Mouse (Mus musculus) hindbrain, embryonic 15.5 days (tissue): ENCODE measurements around the gene Matk. TPM values are rescaled to one million over a fixed set of nuclear protein-coding genes. Genes with fewer than 3 reads are reported as not detected.
A peak's percentile ranks its signal among the peaks of the same experiment; 100 is the strongest.

Experiments
- ATAC-seq: fragments of 200-750 bp; cut with Nextera tagmentation; 2 replicates; pipeline ENCODE4 v1.8.0; 2017; ENCODE audit warnings: low read depth, moderate number of reproducible peaks, moderate TSS enrichment; ENCODE audit not compliant: low FRiP score
- H3K27ac ChIP-seq: fragments of 300-500 bp; sonication (generic); replicated peaks from 2 replicates; pipeline ENCODE4 v1.5.1; 2015; ENCODE audit warnings: mild to moderate bottlenecking, inconsistent platforms
- H3K27me3 ChIP-seq: fragments of 300-500 bp; sonication (generic); 2 replicates; pipeline ENCODE4 v1.6.1; 2015; ENCODE audit warnings: control low read depth, inconsistent platforms
- H3K36me3 ChIP-seq: fragments of 300-500 bp; sonication (generic); 2 replicates; pipeline ENCODE4 v1.6.1; 2015; ENCODE audit warnings: control low read depth, inconsistent platforms
- H3K4me1 ChIP-seq: fragments of 300-500 bp; sonication (generic); replicated peaks from 2 replicates; pipeline ENCODE4 v1.6.1; 2015; ENCODE audit warnings: control low read depth, inconsistent platforms
- H3K4me2 ChIP-seq: fragments of 300-500 bp; sonication (generic); 2 replicates; pipeline ENCODE4 v1.6.1; 2015; ENCODE audit warnings: moderate library complexity, mild to moderate bottlenecking, inconsistent platforms
- H3K4me3 ChIP-seq: fragments of 300-500 bp; sonication (generic); 2 replicates; pipeline ENCODE4 v1.5.1; 2015; ENCODE audit warnings: mild to moderate bottlenecking, inconsistent platforms
- H3K9ac ChIP-seq: fragments of 300-500 bp; sonication (generic); 2 replicates; pipeline ENCODE4 v1.6.1; 2015; ENCODE audit warnings: inconsistent platforms
- H3K9me3 ChIP-seq: fragments of 300-500 bp; sonication (generic); 2 replicates; pipeline ENCODE4 v1.6.1; 2016; ENCODE audit warnings: control low read depth, inconsistent platforms
- WGBS: fragments of 180-500 bp; shearing (Covaris S2); methylation state at CpG from one replicate; pipeline ENCODE4 v1.1.7; 2015; 5-methylcytosine and 5-hydroxymethylcytosine counted together
- polyA plus RNA-seq: library from polyadenylated mRNA; unstranded; fragments of >200 nt; fragmentation: Nextera tagmentation; extraction: Ambion mirVana; gene quantifications from 2 replicates; pipeline ENCODE4 v1.2.1, GENCODE M21; 2015

Matk gene
- polyA plus RNA-seq, 1 experiment from 2014 or later: 49.7 TPM

- H3K36me3 ChIP-seq: no peaks in the 10 kb centered on the region
- ATAC-seq: no peak
- no peak overlapping the region for H3K4me2 ChIP-seq
- H3K9ac ChIP-seq: no peak overlapping the region
- WGBS: 89% methylated on average over 6 of the region's 6 CpGs
- H3K4me1 ChIP-seq: peaks cover 7% of the 10 kb centered on the region; the same call in 1 of the 2 replicates
- H3K27ac ChIP-seq: no peak overlapping the region
- peaks cover 1% of the 10 kb centered on the region; the same call in 1 of the 2 replicates for H3K27me3 ChIP-seq
- no peak overlapping the region for H3K4me3 ChIP-seq
- no peaks in the 10 kb centered on the region for H3K9me3 ChIP-seq
Observed at GRCm38 (mm10) chr10:81245166-81245565, 7.6 kb upstream of the Matk start.

GRCm38 (mm10) chr10:81247804-81248203 lies 4.9 kb upstream of the Matk start:
- Histone ChIP-seq H3K27ac (no peak overlapping the region), H3K4me3 (no peak overlapping the region), H3K9me3 (no peaks in the 10 kb centered on the region), H3K9ac (no peak overlapping the region), H3K4me1 (peaks cover 17% of the 10 kb centered on the region), H3K36me3 (no peaks in the 10 kb centered on the region), H3K27me3 (peaks cover 12% of the 10 kb centered on the region), H3K4me2 (no peak overlapping the region)
- 100% methylated on average over 2 of the region's 2 CpGs for WGBS
- no peak for ATAC-seq

GRCm38 (mm10) chr10:81249442-81249841 lies 3.3 kb upstream of the Matk start:
- H3K4me1 ChIP-seq: peaks cover 24% of the 10 kb centered on the region
- no peak overlapping the region for H3K4me2 ChIP-seq
- no peak overlapping the region for H3K27ac ChIP-seq
- 87% methylated on average over 8 of the region's 8 CpGs for WGBS
- no peak overlapping the region for H3K9ac ChIP-seq
- ATAC-seq: no peak
- H3K4me3 ChIP-seq: no peak overlapping the region
- H3K36me3 ChIP-seq: no peaks in the 10 kb centered on the region
- H3K27me3 ChIP-seq: peaks cover 12% of the 10 kb centered on the region
- H3K9me3 ChIP-seq: no peaks in the 10 kb centered on the region

- peaks cover 44% of the 10 kb centered on the region for H3K4me1 ChIP-seq
- no peak overlapping the region for H3K27ac ChIP-seq
- ATAC-seq: no peak
- H3K9me3 ChIP-seq: no peaks in the 10 kb centered on the region
- H3K27me3 ChIP-seq: peaks cover 41% of the 10 kb centered on the region
- H3K9ac ChIP-seq: no peak overlapping the region
- H3K4me2 ChIP-seq: no peak overlapping the region
- 67% methylated on average over 1 of the region's 1 CpGs for WGBS
- no peak overlapping the region for H3K4me3 ChIP-seq
- H3K36me3 ChIP-seq: no peaks in the 10 kb centered on the region
Observed at GRCm38 (mm10) chr10:81254886-81255285, 2.2 kb downstream of the Matk start.

GRCm38 (mm10) chr10:81257158-81258039 lies 4.7 kb downstream of the Matk start:
- WGBS: 2% methylated on average over 62 of the region's 62 CpGs
- Histone ChIP-seq H3K9ac (peak overlapping the region; percentile 54), H3K36me3 (no peaks in the 10 kb centered on the region; the same call in 1 of the 2 replicates), H3K27ac (no peak overlapping the region), H3K4me1 (peaks cover 38% of the 10 kb centered on the region), H3K4me2 (peak overlapping the region; percentile 91), H3K9me3 (no peaks in the 10 kb centered on the region), H3K4me3 (peak overlapping the region; percentile 55), H3K27me3 (peaks cover 30% of the 10 kb centered on the region)
- no peak for ATAC-seq

- Histone ChIP-seq H3K9me3 (no peaks in the 10 kb centered on the region), H3K4me3 (no peak overlapping the region), H3K4me2 (0 out of 2 replicates have a peak overlapping the region, but pooled peaks have one; percentile 21), H3K4me1 (peaks cover 27% of the 10 kb centered on the region), H3K36me3 (no peaks in the 10 kb centered on the region; the same call in 1 of the 2 replicates), H3K27me3 (peaks cover 30% of the 10 kb centered on the region), H3K9ac (no peak overlapping the region), H3K27ac (no peak overlapping the region)
- peak; percentile 5; the same call in 1 of the 2 replicates for ATAC-seq
- 36% methylated on average over 21 of the region's 21 CpGs for WGBS
Observed at GRCm38 (mm10) chr10:81259225-81259884, 6.6 kb downstream of the Matk start.

GRCm38 (mm10) chr10:81261025-81261424 lies 8.3 kb downstream of the Matk start:
- Histone ChIP-seq H3K4me1 (peaks cover 36% of the 10 kb centered on the region), H3K9ac (no peak overlapping the region), H3K36me3 (peaks cover 4% of the 10 kb centered on the region; the same call in 1 of the 2 replicates), H3K27ac (no peak overlapping the region), H3K4me2 (no peak overlapping the region), H3K9me3 (no peaks in the 10 kb centered on the region), H3K4me3 (no peak overlapping the region), H3K27me3 (peaks cover 30% of the 10 kb centered on the region)
- WGBS: 87% methylated on average over 4 of the region's 4 CpGs
- ATAC-seq: no peak

GRCm38 (mm10) chr10:81265540-81265939 lies 12.8 kb downstream of the Matk start:
- WGBS: 91% methylated on average over 8 of the region's 8 CpGs
- Histone ChIP-seq H3K9ac (no peak overlapping the region), H3K4me3 (peak overlapping the region; percentile 69; the same call in 1 of the 2 replicates)

GRCm38 (mm10) chr10:81266211-81267105 lies 13.7 kb downstream of the Matk start, which contains the start of the genes Mrpl54 and Apba3:
Mrpl54 (minus strand) TSS chr10:81266934.
Apba3 (plus strand) TSS chr10:81266960.
- Histone ChIP-seq H3K27ac (peak within 1 kb of the TSS; percentile 90), H3K4me2 (peak within 1 kb of the TSS; percentile 76), H3K4me3 (peak within 1 kb of the TSS; percentile 69), H3K36me3 (peaks cover 9% of the 10 kb centered on the region), H3K9me3 (no peaks in the 10 kb centered on the region), H3K9ac (peak within 1 kb of the TSS; percentile 66), H3K27me3 (no peaks in the 10 kb centered on the region), H3K4me1 (peaks cover 26% of the 10 kb centered on the region)
- under 1% methylated on average over 48 of the region's 48 CpGs for WGBS
- peak; percentile 92 for ATAC-seq

More at GRCm38 (mm10) chr10:81265540-81265939, 12.8 kb downstream of the Matk start:
- Histone ChIP-seq H3K27me3 (no peaks in the 10 kb centered on the region), H3K4me1 (peaks cover 26% of the 10 kb centered on the region), H3K9me3 (no peaks in the 10 kb centered on the region), H3K36me3 (peaks cover 4% of the 10 kb centered on the region; the same call in 1 of the 2 replicates), H3K27ac (no peak overlapping the region), H3K4me2 (peak overlapping the region; percentile 59)
- peak; percentile 6; the same call in 1 of the 2 replicates for ATAC-seq

GRCm38 (mm10) chr10:81268056-81268455 lies 15.3 kb downstream of the Matk start:
- WGBS: 3% methylated on average over 23 of the region's 23 CpGs
- no peaks in the 10 kb centered on the region for H3K27me3 ChIP-seq
- H3K36me3 ChIP-seq: peaks cover 21% of the 10 kb centered on the region
- ATAC-seq: peak; percentile 49; the same call in 1 of the 2 replicates
- peak overlapping the region; percentile 60 for H3K4me3 ChIP-seq
- H3K4me2 ChIP-seq: peak overlapping the region; percentile 76
- no peaks in the 10 kb centered on the region for H3K9me3 ChIP-seq
- peak overlapping the region; percentile 72 for H3K9ac ChIP-seq
- 0 out of 2 replicates have a peak overlapping the region, but pooled peaks have one; percentile 35 for H3K27ac ChIP-seq
- H3K4me1 ChIP-seq: peaks cover 26% of the 10 kb centered on the region
